Mouse (Mus musculus): Measurements from ENCODE around the gene Sclt1. TPM values are rescaled to one million over a fixed set of nuclear protein-coding genes. Genes with fewer than 3 reads are reported as not detected.

Gene Sclt1
- polyA plus RNA-seq, 1 experiment from 2014 or later, result 22.1 TPM

- WGBS, result 39% methylated on average over 8 of the region's 8 CpGs
- H3K9ac ChIP-seq, result peak overlapping the region; percentile 21; the same call in 1 of the 2 replicates
- H3K9me3 ChIP-seq, result no peaks in the 10 kb centered on the region
- H3K27ac ChIP-seq, result peak overlapping the region; percentile 62
- H3K36me3 ChIP-seq, result no peaks in the 10 kb centered on the region
- H3K4me2 ChIP-seq, result no peak overlapping the region
- H3K4me1 ChIP-seq (replicated peaks), result peaks cover 40% of the 10 kb centered on the region
- no peaks in the 10 kb centered on the region for H3K27me3 ChIP-seq
- H3K4me3 ChIP-seq, result no peak overlapping the region
- ATAC-seq (ENCODE audit: low FRiP score), result no peak
Measured at GRCm38 (mm10) chr3:41581436-41581835, 160.9 kb downstream of the Sclt1 start.

GRCm38 (mm10) chr3:41580401-41581323, 161.7 kb downstream of the Sclt1 start:
- Histone ChIP-seq H3K4me2 (no peak overlapping the region), H3K27ac (peak overlapping the region; percentile 62), H3K9ac (peak overlapping the region; percentile 21; the same call in 1 of the 2 replicates), H3K36me3 (no peaks in the 10 kb centered on the region), H3K27me3 (no peaks in the 10 kb centered on the region), H3K4me3 (no peak overlapping the region), H3K9me3 (no peaks in the 10 kb centered on the region), H3K4me1 (replicated peaks) (peaks cover 40% of the 10 kb centered on the region)
- WGBS, result 28% methylated on average over 14 of the region's 14 CpGs
- 0 out of 2 replicates have a peak, but pooled peaks have one; percentile 14 for ATAC-seq (ENCODE audit: low FRiP score)

- 24% methylated on average over 4 of the region's 4 CpGs for WGBS
- Histone ChIP-seq H3K27me3 (no peaks in the 10 kb centered on the region), H3K27ac (no peak overlapping the region), H3K4me2 (no peak overlapping the region), H3K9ac (no peak overlapping the region), H3K4me1 (replicated peaks) (peaks cover 47% of the 10 kb centered on the region), H3K4me3 (no peak overlapping the region), H3K9me3 (no peaks in the 10 kb centered on the region), H3K36me3 (no peaks in the 10 kb centered on the region)
- ATAC-seq (ENCODE audit: low FRiP score), result no peak
Measured at GRCm38 (mm10) chr3:41579873-41580272, 162.4 kb downstream of the Sclt1 start.

GRCm38 (mm10) chr3:41577240-41577639, 165.1 kb downstream of the Sclt1 start:
- no peak for ATAC-seq (ENCODE audit: low FRiP score)
- no peak overlapping the region for H3K4me3 ChIP-seq
- H3K27ac ChIP-seq, result no peak overlapping the region
- H3K27me3 ChIP-seq, result no peaks in the 10 kb centered on the region
- no peak overlapping the region for H3K4me2 ChIP-seq
- H3K9ac ChIP-seq, result no peak overlapping the region
- no peaks in the 10 kb centered on the region for H3K9me3 ChIP-seq
- 63% methylated on average over 2 of the region's 2 CpGs for WGBS
- peaks cover 48% of the 10 kb centered on the region for H3K4me1 ChIP-seq (replicated peaks)
- H3K36me3 ChIP-seq, result no peaks in the 10 kb centered on the region

Other genes starting within 250 kb of the Sclt1 start
- gene Jade1, start 186.8 kb downstream of the Sclt1 start, polyA plus RNA-seq (2015; fragmentation: Nextera tagmentation; extraction: Ambion mirVana), result 11.2 and 12.4 TPM in 2 replicates
- gene D3Ertd751e, start 97 bp upstream of the Sclt1 start, polyA plus RNA-seq (2015; fragmentation: Nextera tagmentation; extraction: Ambion mirVana), result 12.1 and 12.2 TPM in 2 replicates

All from hindbrain, embryonic 13.5 days (tissue).